Mouse (Mus musculus) forebrain, embryonic 15.5 days (tissue): ENCODE measurements around the gene Adgrl2. TPM values are rescaled to one million over a fixed set of nuclear protein-coding genes. Genes with fewer than 3 reads are reported as not detected.

Experiments used
- ATAC-seq: fragments of 200-750 bp; cut with Nextera tagmentation; replicated peaks from 2 replicates; pipeline ENCODE4 v1.8.0; 2017; ENCODE audit warnings: mild to moderate bottlenecking, moderate TSS enrichment, moderate library complexity
- H3K27ac ChIP-seq: fragments of 300-500 bp; sonication (generic); replicated peaks from 2 replicates; pipeline ENCODE4 v1.5.1; 2015; ENCODE audit warnings: mild to moderate bottlenecking, inconsistent platforms
- H3K27me3 ChIP-seq: fragments of 300-500 bp; sonication (generic); 2 replicates; pipeline ENCODE4 v1.6.1; 2015; ENCODE audit warnings: inconsistent platforms
- H3K36me3 ChIP-seq: fragments of 300-500 bp; sonication (generic); 2 replicates; pipeline ENCODE4 v1.6.1; 2015; ENCODE audit warnings: mild to moderate bottlenecking, inconsistent platforms
- H3K4me1 ChIP-seq: fragments of 300-500 bp; sonication (generic); 2 replicates; pipeline ENCODE4 v1.6.1; 2015; ENCODE audit warnings: inconsistent platforms
- H3K4me2 ChIP-seq: fragments of 300-500 bp; sonication (generic); replicated peaks from 2 replicates; pipeline ENCODE4 v1.6.1; 2015; ENCODE audit warnings: mild to moderate bottlenecking, inconsistent platforms
- H3K4me3 ChIP-seq: fragments of 300-500 bp; sonication (generic); 2 replicates; pipeline ENCODE4 v1.5.1; 2015; ENCODE audit warnings: mild to moderate bottlenecking, inconsistent platforms
- H3K9ac ChIP-seq: fragments of 300-500 bp; sonication (generic); replicated peaks from 2 replicates; pipeline ENCODE4 v1.6.1; 2015; ENCODE audit warnings: mild to moderate bottlenecking, inconsistent platforms
- H3K9me3 ChIP-seq: fragments of 300-500 bp; sonication (generic); 2 replicates; pipeline ENCODE4 v1.6.1; 2016; ENCODE audit warnings: inconsistent platforms
- WGBS: fragments of 180-500 bp; shearing (Covaris S2); methylation state at CpG from one replicate; pipeline ENCODE4 v1.1.7; 2015; ENCODE audit warnings: mixed read lengths; 5-methylcytosine and 5-hydroxymethylcytosine counted together
- polyA plus RNA-seq: library from polyadenylated mRNA; unstranded; fragments of >200 nt; fragmentation: Nextera tagmentation; extraction: Ambion mirVana; gene quantifications from 2 replicates; pipeline ENCODE4 v1.2.1, GENCODE M21; 2015

Gene Adgrl2
- polyA plus RNA-seq: 99.4 and 119 TPM in 2 replicates

DNA sequence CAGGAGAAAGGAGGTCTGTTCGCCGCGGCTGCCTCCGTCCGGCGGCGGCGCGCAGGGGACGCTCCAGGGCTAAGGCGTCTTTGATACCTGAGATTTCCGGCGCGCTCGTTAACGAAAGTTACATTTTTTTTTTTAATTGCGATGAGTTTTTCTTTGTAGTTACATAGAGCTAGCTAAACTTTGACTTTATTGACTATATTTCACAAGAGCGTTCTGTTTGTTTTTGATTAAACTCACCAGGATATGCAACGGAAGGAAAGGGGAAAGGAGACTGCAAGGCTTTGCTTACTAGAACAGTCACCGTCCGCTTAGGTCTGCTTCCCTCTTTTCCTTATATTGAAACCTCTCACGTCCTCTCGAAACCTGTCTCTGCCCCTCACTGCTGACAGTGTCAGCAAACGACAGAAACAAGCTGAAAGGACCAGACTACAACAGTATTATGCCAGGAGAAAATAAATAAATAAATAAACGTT is at the start of gene Adgrl2:
Adgrl2 (minus strand) TSS at position 25 of the 473 bp plus-strand sequence.
- under 1% methylated on average over 25 of the region's 25 CpGs for WGBS
- ATAC-seq: peak; percentile 17
- H3K4me1 ChIP-seq: peaks cover 25% of the 10 kb centered on the region

DNA sequence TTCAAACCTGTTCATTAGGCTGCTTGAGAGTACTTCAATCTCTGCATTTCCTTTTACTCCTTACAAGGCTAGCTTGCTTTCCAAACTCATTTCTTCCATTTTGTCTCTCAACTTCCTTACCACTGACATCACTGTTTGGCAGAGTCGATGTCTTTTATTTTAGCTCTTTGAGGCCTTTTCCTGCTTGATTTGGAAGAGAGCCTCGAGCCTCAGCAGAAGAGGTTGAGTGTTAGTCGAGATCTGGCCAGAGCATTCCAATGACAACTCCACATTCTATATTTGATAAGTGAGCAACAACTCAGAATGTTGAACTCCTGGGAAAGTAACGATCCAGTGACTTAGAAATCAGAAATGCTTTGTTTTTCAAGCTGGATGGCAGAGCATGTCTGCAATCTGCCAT is 48.4 kb upstream of the Adgrl2 start:
- Histone ChIP-seq H3K4me3 (no peak overlapping the region), H3K27ac (no peak overlapping the region), H3K27me3 (no peaks in the 10 kb centered on the region), H3K9me3 (no peaks in the 10 kb centered on the region), H3K4me1 (peaks cover 13% of the 10 kb centered on the region), H3K4me2 (no peak overlapping the region), H3K9ac (no peak overlapping the region), H3K36me3 (no peaks in the 10 kb centered on the region)
- WGBS: 39% methylated on average over 4 of the region's 4 CpGs
- no peak for ATAC-seq

More for the DNA sequence above, at the start of gene Adgrl2:
- no peaks in the 10 kb centered on the region for H3K36me3 ChIP-seq
- peak within 1 kb of the TSS; percentile 98 for H3K27ac ChIP-seq
- H3K9ac ChIP-seq: peak within 1 kb of the TSS; percentile 98
- H3K4me2 ChIP-seq: peak within 1 kb of the TSS; percentile 89
- H3K9me3 ChIP-seq: no peaks in the 10 kb centered on the region
- H3K27me3 ChIP-seq: no peaks in the 10 kb centered on the region
- H3K4me3 ChIP-seq: peak within 1 kb of the TSS; percentile 70

DNA sequence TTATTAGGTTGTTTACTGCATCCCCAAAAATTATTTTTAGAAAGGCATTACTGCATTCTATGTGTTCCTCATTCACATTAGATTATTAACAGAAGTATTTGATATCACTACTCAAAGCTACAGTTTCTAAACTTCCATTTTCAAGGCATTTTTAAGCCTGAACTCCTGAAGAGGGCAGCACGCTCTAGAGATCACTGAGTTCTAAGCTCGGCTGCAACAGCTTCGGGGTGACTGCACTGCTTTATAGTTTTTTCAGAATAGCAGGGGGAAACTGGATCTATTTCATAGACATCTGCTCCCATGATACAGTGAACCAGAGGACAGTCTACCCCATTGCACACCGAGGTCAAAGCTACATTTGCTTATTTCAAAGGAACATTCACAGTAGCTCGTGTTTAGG is 29.6 kb upstream of the Adgrl2 start:
- no peak for ATAC-seq

DNA sequence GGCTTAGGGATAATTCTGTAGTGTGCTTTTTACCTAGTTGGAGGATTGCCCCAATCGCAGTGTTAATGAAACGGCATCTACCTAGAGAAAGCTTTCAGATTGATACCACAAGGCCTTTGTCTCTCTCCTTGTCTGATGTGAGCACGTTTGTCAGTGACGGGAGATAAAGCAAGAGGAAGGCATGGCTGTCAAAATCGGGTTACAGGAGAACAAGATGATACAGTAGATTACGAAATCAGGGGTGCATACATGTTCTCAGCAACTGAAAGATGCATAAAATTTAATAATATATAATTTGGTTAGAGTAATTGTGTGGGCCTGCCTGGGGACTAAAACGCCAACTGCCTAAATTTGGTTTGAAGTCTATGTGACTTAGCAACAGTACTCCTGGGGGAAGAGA is 19.0 kb upstream of the Adgrl2 start:
- peaks cover 9% of the 10 kb centered on the region for H3K4me1 ChIP-seq
- H3K27ac ChIP-seq: no peak overlapping the region
- no peak for ATAC-seq
- H3K4me3 ChIP-seq: no peak overlapping the region
- no peaks in the 10 kb centered on the region for H3K36me3 ChIP-seq
- no peaks in the 10 kb centered on the region for H3K9me3 ChIP-seq
- H3K27me3 ChIP-seq: no peaks in the 10 kb centered on the region
- no peak overlapping the region for H3K4me2 ChIP-seq
- H3K9ac ChIP-seq: no peak overlapping the region
- 69% methylated on average over 7 of the region's 7 CpGs for WGBS

More for the DNA sequence above, 29.6 kb upstream of the Adgrl2 start:
- no peak overlapping the region for H3K4me2 ChIP-seq
- no peak overlapping the region for H3K4me3 ChIP-seq
- H3K4me1 ChIP-seq: no peaks in the 10 kb centered on the region
- no peak overlapping the region for H3K9ac ChIP-seq
- H3K27me3 ChIP-seq: no peaks in the 10 kb centered on the region
- no peak overlapping the region for H3K27ac ChIP-seq
- 71% methylated on average over 5 of the region's 5 CpGs for WGBS
- H3K36me3 ChIP-seq: no peaks in the 10 kb centered on the region
- H3K9me3 ChIP-seq: no peaks in the 10 kb centered on the region

DNA sequence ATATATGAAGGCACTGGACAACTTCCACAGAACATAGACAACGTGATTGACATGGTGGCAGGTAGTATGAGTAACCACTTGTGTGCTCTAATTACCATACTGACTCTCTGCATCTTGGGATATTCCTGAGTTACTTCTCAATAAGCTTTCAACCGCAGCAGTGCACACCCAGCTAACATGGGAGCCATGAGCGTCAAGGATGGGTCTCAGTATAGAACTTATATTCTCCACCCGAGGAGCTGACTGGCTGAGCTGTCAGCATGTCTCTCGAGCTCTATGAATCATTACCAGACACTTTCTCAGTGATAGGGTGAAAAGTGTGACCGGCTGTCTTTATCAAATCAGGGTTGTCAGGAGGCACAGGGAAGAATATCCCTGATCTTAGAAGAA is 18.3 kb upstream of the Adgrl2 start:
- WGBS: 83% methylated on average over 6 of the region's 6 CpGs

DNA sequence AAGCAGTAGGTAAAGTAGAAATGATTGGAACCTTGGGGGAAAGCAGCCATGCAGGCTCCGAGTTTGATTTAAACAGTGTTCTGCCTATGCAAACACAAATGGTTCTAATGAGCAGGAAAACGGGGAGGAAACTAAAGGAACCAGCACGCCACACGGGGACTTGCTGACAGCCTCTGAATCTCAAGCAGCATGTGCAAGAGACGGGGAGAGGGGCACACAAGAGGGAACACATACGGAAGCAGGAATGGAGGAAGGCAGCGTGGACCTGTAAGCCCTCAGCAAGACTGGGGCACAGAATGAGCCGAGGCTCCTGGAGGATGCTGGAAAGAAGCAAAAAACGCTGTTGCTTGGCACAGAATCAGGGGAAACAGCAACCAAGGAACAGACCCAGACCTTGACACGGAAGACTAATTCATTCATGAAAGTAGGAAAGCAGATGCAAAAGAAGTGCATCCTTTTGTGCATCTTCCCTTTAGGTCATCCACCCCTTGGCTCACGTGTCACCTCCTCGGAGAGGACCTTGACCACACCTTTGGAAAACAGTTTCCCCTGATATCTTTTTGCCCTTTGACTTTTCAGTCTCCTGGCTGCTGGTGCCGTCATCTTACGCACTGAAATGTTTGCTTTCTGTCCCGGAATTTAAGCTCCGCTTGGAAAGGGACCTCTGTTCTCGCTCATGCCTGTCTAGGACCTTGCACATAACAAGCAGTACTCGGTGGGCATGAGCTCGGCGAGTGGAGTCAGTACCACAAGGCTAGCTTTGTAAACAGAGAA is 17.7 kb upstream of the Adgrl2 start:
- 63% methylated on average over 20 of the region's 20 CpGs for WGBS
- Histone ChIP-seq H3K4me1 (peaks cover 9% of the 10 kb centered on the region), H3K27ac (no peak overlapping the region), H3K4me2 (no peak overlapping the region), H3K27me3 (no peaks in the 10 kb centered on the region), H3K4me3 (no peak overlapping the region), H3K9me3 (no peaks in the 10 kb centered on the region), H3K9ac (no peak overlapping the region), H3K36me3 (no peaks in the 10 kb centered on the region)
- no peak for ATAC-seq

More for the DNA sequence above, 18.3 kb upstream of the Adgrl2 start:
- no peaks in the 10 kb centered on the region for H3K36me3 ChIP-seq
- H3K9me3 ChIP-seq: no peaks in the 10 kb centered on the region
- no peak for ATAC-seq
- no peak overlapping the region for H3K4me3 ChIP-seq
- H3K27ac ChIP-seq: no peak overlapping the region
- H3K9ac ChIP-seq: no peak overlapping the region
- H3K4me2 ChIP-seq: no peak overlapping the region
- peaks cover 9% of the 10 kb centered on the region for H3K4me1 ChIP-seq
- no peaks in the 10 kb centered on the region for H3K27me3 ChIP-seq

DNA sequence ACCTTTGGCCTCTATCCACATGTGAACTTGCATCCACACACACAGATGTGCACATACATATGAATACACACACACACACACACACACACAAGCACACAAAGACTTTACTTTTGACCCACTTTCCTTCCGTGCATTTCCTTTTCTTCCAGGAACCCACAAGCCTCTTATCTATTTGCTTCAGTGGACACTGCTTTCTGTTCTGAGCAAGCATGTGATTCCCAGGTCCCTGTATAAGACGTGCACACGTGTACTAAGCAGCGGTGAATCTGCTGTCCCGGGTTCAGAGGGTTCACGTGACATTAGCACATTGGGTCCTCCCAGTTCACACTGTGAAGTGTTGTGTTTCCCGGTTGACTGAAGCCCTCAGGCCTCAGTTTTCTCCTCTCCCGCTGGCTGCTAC is 11.0 kb upstream of the Adgrl2 start:
- Histone ChIP-seq H3K4me1 (peaks cover 4% of the 10 kb centered on the region; the same call in 1 of the 2 replicates), H3K27me3 (no peaks in the 10 kb centered on the region), H3K9me3 (no peaks in the 10 kb centered on the region), H3K36me3 (no peaks in the 10 kb centered on the region), H3K4me3 (no peak overlapping the region), H3K4me2 (no peak overlapping the region), H3K27ac (no peak overlapping the region), H3K9ac (no peak overlapping the region)
- 0 out of 2 replicates have a peak, but pooled peaks have one; percentile 26 for ATAC-seq
- 46% methylated on average over 8 of the region's 8 CpGs for WGBS

DNA sequence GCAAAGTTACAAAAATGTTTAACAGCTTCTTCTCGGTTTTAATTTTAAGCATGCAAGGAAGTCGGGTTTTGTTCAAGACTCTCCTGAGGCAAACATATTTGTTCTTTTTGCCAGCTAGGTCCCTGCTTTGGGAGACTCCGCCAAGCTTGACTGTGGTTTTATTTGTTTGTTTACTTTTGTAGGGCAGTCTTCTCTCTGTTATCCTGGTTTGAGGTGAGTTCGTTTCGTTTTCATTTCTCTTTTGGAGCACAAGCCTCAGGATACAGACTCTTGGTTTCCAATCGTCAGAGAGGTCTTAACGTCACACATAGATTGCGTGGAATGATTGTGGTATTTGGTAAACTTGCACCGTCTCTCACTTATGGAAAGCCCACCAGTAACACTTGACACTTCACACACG is 8.3 kb upstream of the Adgrl2 start:
- peaks cover 4% of the 10 kb centered on the region; the same call in 1 of the 2 replicates for H3K4me1 ChIP-seq
- H3K27ac ChIP-seq: no peak overlapping the region
- H3K9me3 ChIP-seq: no peaks in the 10 kb centered on the region
- H3K36me3 ChIP-seq: no peaks in the 10 kb centered on the region
- no peak overlapping the region for H3K4me2 ChIP-seq
- WGBS: 72% methylated on average over 10 of the region's 10 CpGs
- no peaks in the 10 kb centered on the region for H3K27me3 ChIP-seq
- no peak overlapping the region for H3K4me3 ChIP-seq
- no peak overlapping the region for H3K9ac ChIP-seq
- no peak for ATAC-seq

DNA sequence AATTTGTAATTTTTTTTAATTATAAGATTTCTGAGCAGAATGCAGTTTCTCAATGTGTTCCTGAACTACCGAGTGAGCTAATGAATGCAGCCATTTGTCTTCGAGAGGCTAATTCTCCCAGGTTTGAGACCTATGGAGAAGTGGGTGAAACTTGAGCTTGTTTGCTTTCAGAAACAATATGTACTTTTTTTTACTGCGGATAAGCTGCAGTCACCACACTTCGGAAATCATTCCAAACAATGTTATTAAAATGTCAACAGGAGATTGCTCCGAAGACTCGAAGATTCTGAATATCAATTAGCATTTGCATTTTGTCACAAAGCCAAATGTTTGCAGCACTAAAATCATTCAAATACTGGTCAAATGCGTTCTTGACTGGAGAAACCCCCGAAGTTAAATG is 701 bp upstream of the Adgrl2 start:
- Histone ChIP-seq H3K27me3 (no peaks in the 10 kb centered on the region), H3K9ac (no peak overlapping the region), H3K27ac (peak overlapping the region; percentile 98; the same call in 1 of the 2 replicates), H3K4me2 (peak overlapping the region; percentile 89), H3K9me3 (no peaks in the 10 kb centered on the region), H3K4me3 (peak overlapping the region; percentile 70), H3K4me1 (peaks cover 22% of the 10 kb centered on the region), H3K36me3 (no peaks in the 10 kb centered on the region)
- ATAC-seq: no peak
- 1% methylated on average over 8 of the region's 8 CpGs for WGBS

DNA sequence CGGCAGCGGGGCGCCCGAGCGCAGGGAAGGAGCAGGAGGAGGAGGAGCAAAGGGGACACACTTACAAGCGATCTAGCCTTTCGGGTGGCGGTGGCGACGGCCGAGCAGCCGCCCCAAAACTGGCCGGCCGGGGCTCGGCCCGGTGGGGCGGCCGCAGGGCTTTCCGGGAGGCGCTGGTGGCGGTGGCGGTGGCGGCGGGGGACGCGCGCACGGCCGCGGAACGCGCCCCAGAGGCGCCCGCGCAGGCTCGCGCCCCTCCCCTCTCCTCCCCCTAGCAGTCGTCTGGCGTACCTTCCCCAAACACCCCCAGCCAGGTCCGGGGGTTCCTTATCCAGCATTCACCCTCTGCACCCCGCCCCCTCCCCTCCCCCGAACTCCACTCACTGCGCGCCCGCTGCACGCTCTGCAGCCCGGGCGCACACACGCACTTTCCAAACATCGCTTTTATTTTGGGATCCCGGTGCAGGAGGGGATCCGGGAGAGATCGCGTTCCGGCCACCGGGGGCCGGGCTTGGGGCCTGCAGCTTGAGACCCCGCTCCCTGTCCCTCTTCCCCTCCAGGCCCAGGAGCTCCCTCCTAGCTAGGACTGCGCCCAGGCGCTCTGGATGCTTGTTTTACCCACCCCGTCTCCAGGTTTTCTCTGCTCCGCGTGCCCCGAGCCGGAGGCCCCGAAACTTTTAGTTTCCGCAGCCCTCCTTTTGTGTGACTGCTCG is 381 bp downstream of the Adgrl2 start:
- no peaks in the 10 kb centered on the region for H3K9me3 ChIP-seq
- peaks cover 31% of the 10 kb centered on the region for H3K4me1 ChIP-seq
- peak overlapping the region; percentile 89 for H3K4me2 ChIP-seq
- peak overlapping the region; percentile 98 for H3K27ac ChIP-seq
- H3K27me3 ChIP-seq: no peaks in the 10 kb centered on the region
- H3K9ac ChIP-seq: peak overlapping the region; percentile 98
- no peaks in the 10 kb centered on the region for H3K36me3 ChIP-seq
- WGBS: under 1% methylated on average over 68 of the region's 68 CpGs
- H3K4me3 ChIP-seq: peak overlapping the region; percentile 70
- peak; percentile 57 for ATAC-seq

DNA sequence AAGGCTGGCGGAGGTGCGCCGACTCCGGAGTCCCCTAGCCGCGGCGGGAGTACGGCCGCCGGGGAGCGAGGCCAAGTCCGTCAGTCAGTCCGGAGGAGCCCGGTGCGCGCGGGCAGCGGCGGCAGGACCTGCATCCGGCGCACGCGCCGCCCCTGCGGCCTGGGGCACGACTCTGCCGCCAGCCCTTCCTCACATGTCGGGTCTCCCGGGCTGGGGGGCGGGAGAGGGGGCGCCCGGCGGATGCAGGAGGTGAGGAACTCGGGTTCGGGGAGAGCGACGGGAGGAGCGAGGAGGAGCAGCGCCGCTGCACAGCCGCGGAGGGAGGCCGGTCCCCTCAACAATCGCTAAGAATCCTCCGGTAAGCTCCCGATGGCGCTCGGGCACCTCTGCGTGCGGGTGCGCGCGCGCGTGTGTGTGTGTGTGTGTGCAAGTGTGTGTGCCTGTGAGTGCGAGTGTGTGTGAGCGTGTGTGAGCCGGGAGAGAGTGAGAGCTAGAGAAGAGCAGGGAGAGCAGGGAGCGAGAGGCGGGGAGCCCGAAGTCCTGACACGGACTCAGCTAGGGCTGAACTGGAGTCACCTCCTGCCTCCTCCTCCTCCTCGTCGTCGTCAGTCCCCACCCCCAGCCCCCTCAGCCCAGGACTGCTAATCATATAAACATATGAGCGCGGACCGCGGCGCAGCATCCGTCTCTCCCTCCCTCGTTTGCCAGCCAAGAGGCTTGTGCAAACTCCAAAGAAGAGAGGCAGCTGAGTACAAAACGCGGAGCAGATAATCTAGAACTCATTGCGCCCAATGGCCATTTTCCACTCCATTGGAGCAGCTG is 1.1 kb downstream of the Adgrl2 start:
- H3K27me3 ChIP-seq: no peaks in the 10 kb centered on the region
- H3K4me3 ChIP-seq: peak overlapping the region; percentile 70
- H3K27ac ChIP-seq: peak overlapping the region; percentile 98
- under 1% methylated on average over 74 of the region's 75 CpGs for WGBS
- H3K4me1 ChIP-seq: peaks cover 39% of the 10 kb centered on the region
- H3K9me3 ChIP-seq: no peaks in the 10 kb centered on the region
- ATAC-seq: peak; percentile 84
- H3K36me3 ChIP-seq: no peaks in the 10 kb centered on the region
- H3K9ac ChIP-seq: peak overlapping the region; percentile 98
- H3K4me2 ChIP-seq: peak overlapping the region; percentile 89
